Mouse (Mus musculus) stomach, embryonic 14.5 days (tissue): Measurements from ENCODE around the gene Rfx4. TPM values are rescaled to one million over a fixed set of nuclear protein-coding genes. Genes with fewer than 3 reads are reported as not detected.
A peak's percentile ranks its signal among the peaks of the same experiment; 100 is the strongest.

Experiments used
- ATAC-seq: fragments of 200-750 bp; cut with Nextera tagmentation; 2 replicates; pipeline ENCODE4 v1.8.0; 2017; ENCODE audit warnings: low read depth, moderate TSS enrichment; ENCODE audit not compliant: insufficient number of reproducible peaks, insufficient read depth, low FRiP score
- H3K27ac ChIP-seq: fragments of 300-500 bp; sonication (generic); 2 replicates; pipeline ENCODE4 v1.5.1; 2014; ENCODE audit warnings: mild to moderate bottlenecking, low read length, moderate library complexity, mixed read lengths
- H3K27me3 ChIP-seq: fragments of 300-500 bp; sonication (generic); 2 replicates; pipeline ENCODE4 v1.6.1; 2014; ENCODE audit warnings: low read length, control low read depth, mixed read lengths; ENCODE audit not compliant: control insufficient read depth, insufficient read depth
- H3K36me3 ChIP-seq: fragments of 300-500 bp; sonication (generic); 2 replicates; pipeline ENCODE4 v1.6.1; 2014; ENCODE audit warnings: mild to moderate bottlenecking, control low read depth, low read length, moderate library complexity, mixed read lengths; ENCODE audit not compliant: control insufficient read depth, insufficient read depth
- H3K4me1 ChIP-seq: fragments of 300-500 bp; sonication (generic); 2 replicates; pipeline ENCODE4 v1.6.1; 2014; ENCODE audit warnings: low read length, control low read depth, mixed read lengths; ENCODE audit not compliant: control insufficient read depth, insufficient read depth
- H3K4me2 ChIP-seq: fragments of 300-500 bp; sonication (generic); replicated peaks from 2 replicates; pipeline ENCODE4 v1.6.1; 2014; ENCODE audit warnings: low read depth, low read length, control low read depth
- H3K4me3 ChIP-seq: fragments of 300-500 bp; sonication (generic); 2 replicates; pipeline ENCODE4 v1.5.1; 2014; ENCODE audit warnings: low read depth, low read length, control low read depth
- H3K9ac ChIP-seq: fragments of 300-500 bp; sonication (generic); replicated peaks from 2 replicates; pipeline ENCODE4 v1.6.1; 2014; ENCODE audit warnings: low read depth, mild to moderate bottlenecking, control low read depth, low read length, moderate library complexity, mixed read lengths
- H3K9me3 ChIP-seq: fragments of 300-500 bp; sonication (generic); 2 replicates; pipeline ENCODE4 v1.6.1; 2016; ENCODE audit warnings: low read depth, low read length, control low read depth; ENCODE audit not compliant: control insufficient read depth
- WGBS: fragments of 180-500 bp; shearing (Covaris S2); extraction: QIAGEN DNeasy Blood & Tissue Kit; methylation state at CpG from one replicate; pipeline ENCODE4 v1.1.7; 2014; 5-methylcytosine and 5-hydroxymethylcytosine counted together
- polyA plus RNA-seq: library from polyadenylated mRNA; unstranded; fragments of >200 nt; fragmentation: Nextera tagmentation; extraction: Ambion mirVana; gene quantifications from 2 replicates; pipeline ENCODE4 v1.2.1, GENCODE M21; 2014

The Rfx4 gene
- polyA plus RNA-seq, 1 experiment from 2014 or later, result not detected

- Histone ChIP-seq H3K27me3 (no peaks in the 10 kb centered on the region), H3K36me3 (no peaks in the 10 kb centered on the region), H3K4me3 (no peak overlapping the region), H3K9ac (no peak overlapping the region), H3K4me2 (no peak overlapping the region), H3K4me1 (peaks cover 3% of the 10 kb centered on the region; the same call in 1 of the 2 replicates), H3K9me3 (no peaks in the 10 kb centered on the region), H3K27ac (no peak overlapping the region)
- 88% methylated on average over 3 of the region's 3 CpGs for WGBS
- ATAC-seq, result no peak
These were observed 152.6 kb downstream of the Rfx4 start for GRCm38 (mm10) chr10:84908471-84908870.

DNA sequence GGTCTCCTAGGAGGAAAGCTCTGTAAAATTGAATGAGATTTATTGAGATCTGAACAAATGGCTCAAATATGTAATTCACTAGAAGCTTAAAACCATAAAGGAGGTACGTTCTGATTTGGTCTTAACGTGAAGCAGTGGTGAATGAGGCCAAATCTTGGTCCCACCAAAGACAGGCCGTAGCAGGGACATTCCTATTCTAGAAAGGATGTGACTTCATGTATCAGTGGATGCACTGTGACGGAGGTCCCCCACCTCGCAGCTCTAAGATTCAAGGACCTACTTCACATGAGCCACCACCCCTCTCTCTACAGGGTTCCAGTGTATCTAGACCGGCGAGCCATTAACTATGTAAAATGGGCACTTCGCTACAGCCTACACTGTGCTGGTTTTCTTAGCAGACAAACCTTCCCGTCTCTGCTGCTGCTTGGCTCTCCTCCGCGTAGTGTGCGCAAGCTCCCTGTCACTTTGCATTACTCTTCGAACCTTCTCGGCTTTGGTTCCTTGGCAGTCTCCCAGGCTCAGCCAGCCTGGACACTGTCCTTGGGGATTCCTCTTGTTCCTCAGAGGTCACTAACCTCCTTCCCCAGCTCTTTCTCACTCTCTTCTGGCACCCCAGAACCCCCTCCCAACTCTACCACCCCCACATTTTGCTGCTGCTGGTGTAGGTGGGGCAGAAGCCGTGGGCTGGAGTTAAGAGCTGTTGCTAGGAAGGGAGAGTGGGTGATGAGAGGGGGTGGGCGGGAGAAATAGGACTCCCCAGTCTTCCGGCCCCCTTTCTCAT is 153.3 kb downstream of the Rfx4 start:
- H3K9me3 ChIP-seq, result no peaks in the 10 kb centered on the region
- 0 out of 2 replicates have a peak, but pooled peaks have one; percentile 33 for ATAC-seq
- H3K4me3 ChIP-seq, result no peak overlapping the region
- no peak overlapping the region for H3K27ac ChIP-seq
- H3K36me3 ChIP-seq, result no peaks in the 10 kb centered on the region
- no peak overlapping the region for H3K4me2 ChIP-seq
- no peaks in the 10 kb centered on the region for H3K4me1 ChIP-seq
- H3K27me3 ChIP-seq, result no peaks in the 10 kb centered on the region
- 75% methylated on average over 17 of the region's 17 CpGs for WGBS
- H3K9ac ChIP-seq, result no peak overlapping the region

DNA sequence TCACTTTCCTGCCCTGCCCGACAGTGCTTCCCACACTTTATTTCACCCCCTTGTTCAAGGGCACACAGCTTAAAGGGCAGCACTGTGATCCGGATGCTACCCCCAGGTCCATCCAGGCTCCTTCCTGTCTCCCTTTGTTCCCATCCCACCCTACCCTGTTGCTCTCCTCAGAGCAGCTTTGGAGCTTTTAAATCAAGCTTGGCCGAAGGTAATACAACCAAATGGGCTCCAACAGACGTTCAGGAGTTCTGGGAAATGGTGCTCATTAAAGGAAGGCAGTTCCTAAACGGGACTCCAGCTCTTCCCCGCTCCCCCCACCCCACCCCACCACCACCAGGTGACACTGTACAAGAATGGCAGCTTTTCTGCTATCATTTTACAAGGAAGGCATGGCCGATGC is 154.3 kb downstream of the Rfx4 start:
- H3K4me1 ChIP-seq, result no peaks in the 10 kb centered on the region
- H3K27ac ChIP-seq, result no peak overlapping the region
- H3K9me3 ChIP-seq, result no peaks in the 10 kb centered on the region
- H3K27me3 ChIP-seq, result no peaks in the 10 kb centered on the region
- no peak for ATAC-seq
- H3K9ac ChIP-seq, result no peak overlapping the region
- no peak overlapping the region for H3K4me3 ChIP-seq
- WGBS, result 46% methylated on average over 7 of the region's 7 CpGs
- no peak overlapping the region for H3K4me2 ChIP-seq
- no peaks in the 10 kb centered on the region for H3K36me3 ChIP-seq

- H3K27ac ChIP-seq, result no peak overlapping the region
- H3K9ac ChIP-seq, result no peak overlapping the region
- H3K36me3 ChIP-seq, result no peaks in the 10 kb centered on the region
- H3K4me2 ChIP-seq, result no peak overlapping the region
- no peaks in the 10 kb centered on the region for H3K4me1 ChIP-seq
- WGBS, result 60% methylated on average over 1 of the region's 1 CpGs
- H3K9me3 ChIP-seq, result no peaks in the 10 kb centered on the region
- ATAC-seq, result no peak
- H3K4me3 ChIP-seq, result no peak overlapping the region
- no peaks in the 10 kb centered on the region for H3K27me3 ChIP-seq
These were observed 155.0 kb downstream of the Rfx4 start for GRCm38 (mm10) chr10:84910758-84911384.

GRCm38 (mm10) chr10:84913148-84913547 is 157.3 kb downstream of the Rfx4 start:
- H3K27ac ChIP-seq, result no peak overlapping the region
- no peaks in the 10 kb centered on the region for H3K9me3 ChIP-seq
- WGBS, result 75% methylated on average over 1 of the region's 1 CpGs
- no peaks in the 10 kb centered on the region for H3K36me3 ChIP-seq
- ATAC-seq, result no peak
- no peak overlapping the region for H3K4me3 ChIP-seq
- no peaks in the 10 kb centered on the region for H3K27me3 ChIP-seq
- no peaks in the 10 kb centered on the region; the same call in 1 of the 2 replicates for H3K4me1 ChIP-seq
- no peak overlapping the region for H3K4me2 ChIP-seq
- H3K9ac ChIP-seq, result no peak overlapping the region

DNA sequence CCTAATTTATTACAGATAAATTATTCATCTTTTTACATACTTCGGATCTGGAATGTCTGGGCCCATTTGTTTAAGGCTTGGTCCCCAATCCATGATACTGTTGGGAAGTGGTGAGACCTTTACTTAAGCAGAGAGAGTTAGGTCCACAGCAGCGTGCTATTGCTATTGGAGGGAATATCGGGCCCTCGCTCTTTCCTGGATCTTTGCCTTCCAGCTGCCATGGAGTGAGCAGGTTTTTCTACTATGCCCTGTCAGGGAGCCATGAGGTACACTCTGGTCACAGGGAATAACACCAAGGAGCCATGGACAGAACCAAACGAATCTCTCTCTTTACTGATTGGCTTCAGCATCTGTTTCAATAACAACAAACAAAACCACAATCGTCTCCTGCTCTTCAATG is 159.6 kb downstream of the Rfx4 start:
- H3K9me3 ChIP-seq, result no peaks in the 10 kb centered on the region
- no peak overlapping the region for H3K4me2 ChIP-seq
- H3K9ac ChIP-seq, result no peak overlapping the region
- no peaks in the 10 kb centered on the region; the same call in 1 of the 2 replicates for H3K36me3 ChIP-seq
- no peaks in the 10 kb centered on the region for H3K27me3 ChIP-seq
- ATAC-seq, result no peak
- no peak overlapping the region for H3K27ac ChIP-seq
- H3K4me1 ChIP-seq, result peaks cover 10% of the 10 kb centered on the region
- 82% methylated on average over 6 of the region's 6 CpGs for WGBS
- H3K4me3 ChIP-seq, result no peak overlapping the region

GRCm38 (mm10) chr10:84916810-84917730 is 161.2 kb downstream of the Rfx4 start, which contains the start of gene Ric8b:
Gene Ric8b (plus strand): TSS chr10:84917616.
- Histone ChIP-seq H3K9me3 (no peaks in the 10 kb centered on the region), H3K4me1 (peaks cover 10% of the 10 kb centered on the region), H3K27me3 (no peaks in the 10 kb centered on the region), H3K4me3 (peak within 1 kb of the TSS; percentile 69), H3K36me3 (no peaks in the 10 kb centered on the region; the same call in 1 of the 2 replicates), H3K4me2 (peak within 1 kb of the TSS; percentile 63), H3K27ac (peak within 1 kb of the TSS; percentile 87), H3K9ac (peak within 1 kb of the TSS; percentile 77)
- under 1% methylated on average over 51 of the region's 51 CpGs for WGBS
- ATAC-seq, result peak; percentile 96

- H3K4me1 ChIP-seq, result peaks cover 10% of the 10 kb centered on the region
- peak overlapping the region; percentile 77 for H3K9ac ChIP-seq
- H3K27me3 ChIP-seq, result no peaks in the 10 kb centered on the region
- 0% methylated on average over 15 of the region's 27 CpGs for WGBS
- H3K27ac ChIP-seq, result peak overlapping the region; percentile 87
- peak overlapping the region; percentile 63 for H3K4me2 ChIP-seq
- no peak; the same call in 1 of the 2 replicates for ATAC-seq
- H3K4me3 ChIP-seq, result peak overlapping the region; percentile 69
- no peaks in the 10 kb centered on the region for H3K9me3 ChIP-seq
- no peaks in the 10 kb centered on the region; the same call in 1 of the 2 replicates for H3K36me3 ChIP-seq
These were observed 161.9 kb downstream of the Rfx4 start for GRCm38 (mm10) chr10:84917731-84918095.
